Mouse (Mus musculus) thymus, adult 2 months (tissue): ENCODE results near the gene Myo1b.

Experiments
- CTCF ChIP-seq: fragments of 200-500 bp; IDR thresholded peaks from 2 replicates; pipeline ENCODE4 v1.5.1; 2012; ENCODE audit warnings: mild to moderate bottlenecking, control low read depth, low read length, moderate library complexity, borderline replicate concordance; ENCODE audit not compliant: control insufficient read depth, poor library complexity, insufficient read depth; ENCODE audit errors: extremely low read depth
- POLR2A ChIP-seq: fragments of 200-500 bp; IDR thresholded peaks from 2 replicates; pipeline ENCODE4 v1.6.1; 2012; ENCODE audit warnings: mild to moderate bottlenecking, low read length, control low read depth, moderate library complexity; ENCODE audit not compliant: control insufficient read depth, poor library complexity, insufficient read depth; ENCODE audit errors: extremely low read depth

- TF ChIP-seq CTCF (no peak), POLR2A (no peak)
Observed at GRCm38 (mm10) chr1:51856946-51857345, 58.9 kb downstream of the Myo1b start.
